Mouse (Mus musculus) heart, postnatal 0 days (tissue): Measurements from ENCODE around the gene Foxe3. TPM values are rescaled to one million over a fixed set of nuclear protein-coding genes. Genes with fewer than 3 reads are reported as not detected.
A peak's percentile ranks its signal among the peaks of the same experiment; 100 is the strongest.
"Not testable (repeated sequence)": the region's sequence is repeated elsewhere in the genome, so short reads cannot be mapped to it uniquely, and the experiment has no call there.

Experiments used
- ATAC-seq: fragments of 200-750 bp; cut with Nextera tagmentation; 2 replicates; pipeline ENCODE4 v1.8.0; 2017; ENCODE audit warnings: low read depth, moderate number of reproducible peaks, moderate library complexity; ENCODE audit not compliant: insufficient read depth
- DNase-seq: peaks from one replicate; pipeline ENCODE4 v3.0.0-alpha.2; 2016; ENCODE audit warnings: low spot score
- H3K27ac ChIP-seq: fragments of 300-500 bp; sonication (generic); 2 replicates; pipeline ENCODE4 v1.5.1; 2014; ENCODE audit warnings: low read depth, mild to moderate bottlenecking
- H3K27me3 ChIP-seq: fragments of 300-500 bp; sonication (generic); 2 replicates; pipeline ENCODE4 v1.6.1; 2014; ENCODE audit warnings: low read length, mixed read lengths; ENCODE audit not compliant: control insufficient read depth, insufficient read depth
- H3K36me3 ChIP-seq: fragments of 300-500 bp; sonication (generic); replicated peaks from 2 replicates; pipeline ENCODE4 v1.6.1; 2014; ENCODE audit warnings: low read length, mixed read lengths; ENCODE audit not compliant: control insufficient read depth, insufficient read depth
- H3K4me1 ChIP-seq: fragments of 300-500 bp; sonication (generic); 2 replicates; pipeline ENCODE4 v1.6.1; 2014; ENCODE audit warnings: antibody characterized with exemption; ENCODE audit not compliant: control insufficient read depth, insufficient read depth
- H3K4me2 ChIP-seq: fragments of 300-500 bp; sonication (generic); 2 replicates; pipeline ENCODE4 v1.6.1; 2014; ENCODE audit warnings: low read depth, mild to moderate bottlenecking, low read length, moderate library complexity
- H3K4me3 ChIP-seq: fragments of 300-500 bp; sonication (generic); 2 replicates; pipeline ENCODE4 v1.5.1; 2014; ENCODE audit warnings: low read depth, low read length
- H3K9ac ChIP-seq: fragments of 300-500 bp; sonication (generic); replicated peaks from 2 replicates; pipeline ENCODE4 v1.6.1; 2014; ENCODE audit warnings: low read depth, low read length, mixed read lengths
- H3K9me3 ChIP-seq: fragments of 300-500 bp; sonication (generic); replicated peaks from 2 replicates; pipeline ENCODE4 v1.6.1; 2016; ENCODE audit warnings: low read length; ENCODE audit not compliant: control insufficient read depth
- CTCF ChIP-seq: IDR thresholded peaks from 2 replicates; pipeline ENCODE4 v1.5.1; 2016; ENCODE audit warnings: antibody characterized with exemption, control low read depth, low read depth
- EP300 ChIP-seq: IDR thresholded peaks from 2 replicates; pipeline ENCODE4 v1.6.1; 2016; ENCODE audit warnings: antibody characterized with exemption, low read depth
- WGBS: fragments of 180-500 bp; shearing (Covaris S2); extraction: QIAGEN DNeasy Blood & Tissue Kit; methylation state at CpG from one replicate; pipeline ENCODE4 v1.1.7; 2014; 5-methylcytosine and 5-hydroxymethylcytosine counted together
- polyA plus RNA-seq: library from polyadenylated mRNA; unstranded; fragments of >200 nt; fragmentation: Nextera tagmentation; extraction: Ambion mirVana; gene quantifications from 2 replicates; pipeline ENCODE4 v1.2.1, GENCODE M21; 2015
- total RNA-seq: library from RNA; depleted of rRNA; stranded (reverse); fragments of >200 nt; gene quantifications from 2 replicates; pipeline ENCODE4 v1.2.3, GENCODE M21; 2014; ENCODE audit warnings: low replicate concordance; rRNA removed

Gene Foxe3
- total RNA-seq (not detected in 2 replicates), polyA plus RNA-seq (not detected in 2 replicates)

GRCm38 (mm10) chr4:114925917-114926312, at the start of gene Foxe3:
Gene Foxe3, minus strand, starts transcription at chr4:114926013.
- Histone ChIP-seq H3K9me3 (no peaks in the 10 kb centered on the region), H3K27ac (no peak within 1 kb of the TSS), H3K27me3 (peaks cover 91% of the 10 kb centered on the region), H3K4me2 (peak within 1 kb of the TSS; percentile 66), H3K4me3 (peak within 1 kb of the TSS; percentile 48), H3K9ac (no peak within 1 kb of the TSS), H3K4me1 (no peaks in the 10 kb centered on the region), H3K36me3 (no peaks in the 10 kb centered on the region)
- no peak for DNase-seq
- 3% methylated on average over 17 of the region's 25 CpGs for WGBS
- TF ChIP-seq EP300 (no peak), CTCF (no peak)
- no peak for ATAC-seq

- no peak overlapping the region for H3K4me2 ChIP-seq
- no peaks in the 10 kb centered on the region for H3K4me1 ChIP-seq
- no peak overlapping the region for H3K9ac ChIP-seq
- no peaks in the 10 kb centered on the region for H3K27me3 ChIP-seq
- TF ChIP-seq CTCF (no peak), EP300 (no peak)
- H3K36me3 ChIP-seq = peaks cover 9% of the 10 kb centered on the region
- no peak for ATAC-seq
- no peak overlapping the region for H3K4me3 ChIP-seq
- WGBS = 97% methylated on average over 1 of the region's 1 CpGs
- no peaks in the 10 kb centered on the region for H3K9me3 ChIP-seq
- DNase-seq = no peak
- no peak overlapping the region for H3K27ac ChIP-seq
Observed at GRCm38 (mm10) chr4:114973229-114973740, 47.5 kb upstream of the Foxe3 start.

- TF ChIP-seq EP300 (no peak), CTCF (no peak)
- no peak for DNase-seq
- Histone ChIP-seq H3K4me3 (no peak overlapping the region), H3K4me2 (no peak overlapping the region), H3K9me3 (no peaks in the 10 kb centered on the region), H3K36me3 (peaks cover 29% of the 10 kb centered on the region), H3K27ac (no peak overlapping the region), H3K27me3 (no peaks in the 10 kb centered on the region), H3K4me1 (no peaks in the 10 kb centered on the region), H3K9ac (no peak overlapping the region)
- ATAC-seq = no peak
- 93% methylated on average over 5 of the region's 5 CpGs for WGBS
Observed at GRCm38 (mm10) chr4:114970736-114971135, 44.9 kb upstream of the Foxe3 start.

GRCm38 (mm10) chr4:114960881-114961280, 35.1 kb upstream of the Foxe3 start:
- not testable (repeated sequence) for H3K4me3 ChIP-seq, DNase-seq, H3K9me3 ChIP-seq, H3K4me2 ChIP-seq, H3K27me3 ChIP-seq, H3K27ac ChIP-seq, H3K9ac ChIP-seq, H3K4me1 ChIP-seq, ATAC-seq
- 78% methylated on average over 2 of the region's 2 CpGs for WGBS
- peaks cover 25% of the 10 kb centered on the region for H3K36me3 ChIP-seq

- no peak for DNase-seq
- TF ChIP-seq EP300 (no peak), CTCF (no peak)
- no peak for ATAC-seq
- no peaks in the 10 kb centered on the region for H3K27me3 ChIP-seq
- peaks cover 13% of the 10 kb centered on the region for H3K36me3 ChIP-seq
- no peaks in the 10 kb centered on the region for H3K9me3 ChIP-seq
- H3K4me1 ChIP-seq = no peaks in the 10 kb centered on the region
- H3K4me3 ChIP-seq = no peak overlapping the region
- H3K4me2 ChIP-seq = no peak overlapping the region
- H3K9ac ChIP-seq = no peak overlapping the region
- 76% methylated on average over 2 of the region's 2 CpGs for WGBS
- H3K27ac ChIP-seq = no peak overlapping the region
Observed at GRCm38 (mm10) chr4:114959533-114959932, 33.7 kb upstream of the Foxe3 start.

- Histone ChIP-seq H3K4me1 (no peaks in the 10 kb centered on the region), H3K36me3 (peaks cover 12% of the 10 kb centered on the region), H3K9me3 (no peaks in the 10 kb centered on the region), H3K4me2 (no peak overlapping the region), H3K27me3 (no peaks in the 10 kb centered on the region), H3K27ac (no peak overlapping the region), H3K4me3 (no peak overlapping the region), H3K9ac (no peak overlapping the region)
- TF ChIP-seq EP300 (no peak), CTCF (no peak)
- WGBS = 67% methylated on average over 4 of the region's 4 CpGs
- DNase-seq (no peak), ATAC-seq (no peak)
Observed at GRCm38 (mm10) chr4:114958786-114959185, 33.0 kb upstream of the Foxe3 start.
